Mouse (Mus musculus) embryonic facial prominence, embryonic 12.5 days (tissue): ENCODE data around the gene Glis2. TPM values are rescaled to one million over a fixed set of nuclear protein-coding genes. Genes with fewer than 3 reads are reported as not detected.
"Not testable (repeated sequence)": the region's sequence is repeated elsewhere in the genome, so short reads cannot be mapped to it uniquely, and the experiment has no call there.

Source experiments
- ATAC-seq: fragments of 200-750 bp; cut with Nextera tagmentation; 2 replicates; pipeline ENCODE4 v1.8.0; 2017; ENCODE audit not compliant: insufficient number of reproducible peaks, insufficient read depth, low FRiP score, low TSS enrichment
- H3K27ac ChIP-seq: fragments of 300-500 bp; sonication (generic); 2 replicates; pipeline ENCODE4 v1.5.1; 2016; ENCODE audit warnings: mild to moderate bottlenecking
- H3K27me3 ChIP-seq: fragments of 300-500 bp; sonication (generic); 2 replicates; pipeline ENCODE4 v1.6.1; 2016; ENCODE audit warnings: mild to moderate bottlenecking, moderate library complexity
- H3K36me3 ChIP-seq: fragments of 300-500 bp; sonication (generic); 2 replicates; pipeline ENCODE4 v1.6.1; 2016; ENCODE audit warnings: mild to moderate bottlenecking
- H3K4me1 ChIP-seq: fragments of 300-500 bp; sonication (generic); 2 replicates; pipeline ENCODE4 v1.6.1; 2016
- H3K4me2 ChIP-seq: fragments of 300-500 bp; sonication (generic); replicated peaks from 2 replicates; pipeline ENCODE4 v1.6.1; 2016; ENCODE audit warnings: mild to moderate bottlenecking, moderate library complexity
- H3K4me3 ChIP-seq: fragments of 300-500 bp; sonication (generic); 2 replicates; pipeline ENCODE4 v1.5.1; 2016; ENCODE audit warnings: mild to moderate bottlenecking
- H3K9ac ChIP-seq: fragments of 300-500 bp; sonication (generic); 2 replicates; pipeline ENCODE4 v1.6.1; 2016; ENCODE audit warnings: mild to moderate bottlenecking, moderate library complexity
- H3K9me3 ChIP-seq: fragments of 300-500 bp; sonication (generic); 2 replicates; pipeline ENCODE4 v1.6.1; 2016; ENCODE audit warnings: mild to moderate bottlenecking, moderate library complexity
- WGBS: fragments of 180-500 bp; shearing (Covaris S2); methylation state at CpG from one replicate; pipeline ENCODE4 v1.1.7; 2016; 5-methylcytosine and 5-hydroxymethylcytosine counted together
- polyA plus RNA-seq: library from polyadenylated mRNA; unstranded; fragments of >200 nt; fragmentation: Nextera tagmentation; extraction: Ambion mirVana; gene quantifications from 2 replicates; pipeline ENCODE4 v1.2.1, GENCODE M21; 2016

The Glis2 gene
- polyA plus RNA-seq, 1 experiment from 2014 or later, result 33.0 TPM

DNA sequence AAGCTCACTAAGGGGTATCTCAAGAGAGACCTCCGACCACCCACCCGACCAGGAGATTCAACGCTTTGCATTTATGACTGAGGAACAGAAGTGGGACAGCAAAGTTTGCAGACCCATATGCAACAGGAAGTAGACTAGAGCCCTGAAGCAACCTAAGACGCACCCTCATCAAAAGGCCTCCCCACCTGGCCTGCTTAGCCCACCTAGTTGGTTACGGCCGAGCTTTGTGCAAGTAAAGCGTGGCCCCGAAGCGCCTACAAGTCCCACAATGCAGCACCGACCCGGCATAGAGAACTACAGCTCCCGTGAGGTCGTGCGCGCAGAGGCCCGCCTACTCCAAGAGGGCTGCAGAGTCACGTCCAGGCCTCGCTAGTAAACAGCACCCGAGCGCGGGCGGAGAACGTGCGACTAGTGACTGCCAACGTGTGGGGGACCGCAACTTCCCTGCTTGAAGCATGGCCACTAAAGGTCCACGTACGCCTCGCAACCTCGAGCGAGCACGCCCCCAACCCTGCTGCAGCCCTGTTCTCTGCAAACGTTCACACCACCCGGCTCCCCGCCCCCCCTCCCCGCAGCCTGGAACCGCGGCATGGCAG lies 36.0 kb upstream of the Glis2 start:
- peak overlapping the region; percentile 77 for H3K9ac ChIP-seq
- under 1% methylated on average over 38 of the region's 38 CpGs for WGBS

DNA sequence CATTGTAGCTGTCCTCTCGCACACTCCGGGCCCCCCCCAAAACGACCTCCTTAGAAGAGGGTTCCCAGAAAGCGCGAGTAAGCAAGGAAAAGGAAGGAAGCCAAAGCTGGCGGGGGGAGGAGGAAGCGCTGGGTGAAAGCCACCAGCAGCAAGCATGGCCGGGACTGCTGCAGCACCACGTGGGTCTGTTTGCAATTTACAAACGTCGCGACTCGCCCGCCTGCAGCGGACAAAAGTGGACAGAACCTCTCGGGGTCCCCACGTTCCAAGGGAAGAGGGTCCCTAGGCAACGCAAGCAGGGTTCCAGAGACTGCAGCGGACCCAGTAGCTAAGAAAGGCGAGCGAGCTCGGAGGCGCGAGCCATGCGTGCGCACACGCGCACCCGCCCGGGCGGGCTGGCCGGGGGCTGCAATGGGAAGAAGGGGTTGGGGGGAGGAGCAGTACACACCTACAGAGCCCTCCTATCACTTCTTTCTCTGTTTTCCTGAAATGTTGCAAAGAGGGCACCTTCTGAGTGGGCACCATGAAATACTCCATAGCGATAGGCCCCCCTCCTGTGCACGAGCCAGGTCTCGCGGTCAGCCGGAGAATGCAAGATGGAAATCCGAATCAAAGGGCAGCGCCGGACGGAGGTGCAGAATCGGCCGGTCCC lies 35.4 kb upstream of the Glis2 start:
- Histone ChIP-seq H3K27me3 (no peaks in the 10 kb centered on the region), H3K27ac (peak overlapping the region; percentile 95), H3K36me3 (no peaks in the 10 kb centered on the region), H3K4me3 (peak overlapping the region; percentile 62), H3K9me3 (no peaks in the 10 kb centered on the region), H3K9ac (peak overlapping the region; percentile 77), H3K4me1 (peaks cover 21% of the 10 kb centered on the region), H3K4me2 (peak overlapping the region; percentile 76)
- ATAC-seq, result peak; percentile 10
- 1% methylated on average over 41 of the region's 43 CpGs for WGBS

More for the DNA sequence above, 36.0 kb upstream of the Glis2 start:
- Histone ChIP-seq H3K4me3 (peak overlapping the region; percentile 62), H3K9me3 (no peaks in the 10 kb centered on the region), H3K36me3 (no peaks in the 10 kb centered on the region), H3K4me2 (peak overlapping the region; percentile 76), H3K27me3 (no peaks in the 10 kb centered on the region), H3K27ac (peak overlapping the region; percentile 95), H3K4me1 (peaks cover 27% of the 10 kb centered on the region)
- ATAC-seq, result peak; percentile 90

DNA sequence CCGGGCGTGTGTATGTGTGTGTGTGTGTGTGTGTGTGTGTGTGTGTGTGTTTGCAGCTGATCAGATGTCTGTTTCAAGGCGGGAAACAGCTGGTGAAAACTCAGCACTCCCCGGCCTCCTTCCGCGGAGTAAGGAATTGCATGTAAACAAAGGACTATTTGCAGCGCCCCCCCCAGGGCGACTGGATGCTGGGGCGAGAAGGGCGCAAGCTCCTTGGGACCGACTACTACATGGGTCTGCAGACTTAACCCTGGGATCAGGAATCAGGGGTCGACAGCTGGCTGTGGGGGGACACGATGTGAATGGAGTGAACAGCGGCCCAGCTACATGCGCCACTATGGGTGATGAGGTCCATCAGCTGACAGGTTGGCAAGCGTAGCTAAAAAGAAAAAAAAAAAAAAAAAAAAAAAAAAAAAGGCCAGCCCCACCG lies 34.8 kb upstream of the Glis2 start, which contains the start of gene Tfap4:
TSS of gene Tfap4 (minus strand) at position 140 of the 430 bp plus-strand sequence.
- Histone ChIP-seq H3K27me3 (no peaks in the 10 kb centered on the region), H3K36me3 (no peaks in the 10 kb centered on the region), H3K9me3 (no peaks in the 10 kb centered on the region), H3K27ac (peak within 1 kb of the TSS; percentile 95), H3K4me1 (peaks cover 20% of the 10 kb centered on the region), H3K4me2 (peak within 1 kb of the TSS; percentile 76), H3K4me3 (peak within 1 kb of the TSS; percentile 62), H3K9ac (peak within 1 kb of the TSS; percentile 77)
- WGBS, result 1% methylated on average over 16 of the region's 17 CpGs
- peak; percentile 17; the same call in 1 of the 2 replicates for ATAC-seq

GRCm38 (mm10) chr16:4560145-4560952 lies 34.2 kb upstream of the Glis2 start:
- no peaks in the 10 kb centered on the region for H3K9me3 ChIP-seq
- peaks cover 20% of the 10 kb centered on the region for H3K4me1 ChIP-seq
- peak; percentile 70 for ATAC-seq
- peak overlapping the region; percentile 76 for H3K4me2 ChIP-seq
- H3K9ac ChIP-seq, result peak overlapping the region; percentile 25
- WGBS, result 1% methylated on average over 40 of the region's 43 CpGs
- no peaks in the 10 kb centered on the region for H3K27me3 ChIP-seq
- H3K36me3 ChIP-seq, result no peaks in the 10 kb centered on the region
- H3K4me3 ChIP-seq, result peak overlapping the region; percentile 62
- peak overlapping the region; percentile 95 for H3K27ac ChIP-seq

DNA sequence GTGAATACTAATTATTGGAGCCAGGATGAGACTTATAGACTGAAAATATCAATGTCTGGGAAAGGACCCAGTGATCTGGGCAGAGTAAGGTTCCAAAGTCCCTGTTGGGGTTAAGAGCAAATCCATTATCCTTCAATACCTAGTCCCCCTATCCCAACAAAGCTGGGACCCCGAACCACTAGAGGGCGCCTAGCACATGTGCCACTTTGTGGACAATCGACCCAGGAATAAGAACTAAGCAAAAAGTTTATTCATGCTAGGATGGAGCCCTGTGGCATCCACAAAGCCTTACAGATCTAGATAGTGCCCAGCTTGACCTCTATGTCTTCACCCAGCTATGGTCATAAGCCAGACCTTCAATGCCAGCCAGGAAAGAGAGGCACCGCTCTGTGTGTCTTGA lies 26.6 kb upstream of the Glis2 start:
- no peak for ATAC-seq
- H3K9ac ChIP-seq, result no peak overlapping the region
- H3K27ac ChIP-seq, result no peak overlapping the region
- H3K4me3 ChIP-seq, result no peak overlapping the region
- 15% methylated on average over 4 of the region's 4 CpGs for WGBS
- H3K36me3 ChIP-seq, result no peaks in the 10 kb centered on the region
- no peak overlapping the region for H3K4me2 ChIP-seq
- H3K9me3 ChIP-seq, result no peaks in the 10 kb centered on the region
- no peaks in the 10 kb centered on the region for H3K27me3 ChIP-seq
- H3K4me1 ChIP-seq, result peaks cover 14% of the 10 kb centered on the region

DNA sequence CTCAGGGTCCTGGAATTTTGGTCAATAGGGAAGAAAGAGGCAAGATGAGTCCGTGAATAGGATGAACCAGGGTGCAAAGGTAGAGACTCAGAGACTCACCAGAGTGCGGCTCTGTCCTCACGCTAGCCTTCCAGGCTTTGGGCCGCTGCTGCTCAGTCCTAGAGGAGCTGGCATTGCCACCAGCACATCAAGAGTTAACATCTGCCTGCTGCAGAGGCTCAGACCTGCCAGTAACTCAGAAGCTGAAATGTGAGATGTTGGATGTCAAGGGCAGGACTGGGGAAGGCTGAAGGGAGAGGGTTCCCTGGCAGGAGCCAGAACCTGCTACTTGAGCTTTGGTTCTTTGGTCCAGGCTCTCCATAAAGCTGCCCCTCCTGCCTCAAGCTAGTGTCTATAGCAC lies 23.8 kb upstream of the Glis2 start:
- WGBS, result 34% methylated on average over 4 of the region's 4 CpGs
- Histone ChIP-seq H3K9me3 (no peaks in the 10 kb centered on the region), H3K27ac (0 out of 2 replicates have a peak overlapping the region, but pooled peaks have one; percentile 54), H3K9ac (no peak overlapping the region), H3K4me3 (no peak overlapping the region), H3K36me3 (no peaks in the 10 kb centered on the region), H3K4me2 (no peak overlapping the region), H3K27me3 (no peaks in the 10 kb centered on the region), H3K4me1 (peaks cover 14% of the 10 kb centered on the region)
- peak; percentile 64; the same call in 1 of the 2 replicates for ATAC-seq

- H3K27me3 ChIP-seq, result no peaks in the 10 kb centered on the region
- no peaks in the 10 kb centered on the region for H3K9me3 ChIP-seq
- no peaks in the 10 kb centered on the region for H3K36me3 ChIP-seq
- no peak overlapping the region for H3K9ac ChIP-seq
- no peak for ATAC-seq
- H3K4me2 ChIP-seq, result no peak overlapping the region
- 25% methylated on average over 2 of the region's 2 CpGs for WGBS
- peaks cover 5% of the 10 kb centered on the region for H3K4me1 ChIP-seq
- no peak overlapping the region for H3K27ac ChIP-seq
- H3K4me3 ChIP-seq, result no peak overlapping the region
Measured at GRCm38 (mm10) chr16:4576038-4576437, 18.5 kb upstream of the Glis2 start.

DNA sequence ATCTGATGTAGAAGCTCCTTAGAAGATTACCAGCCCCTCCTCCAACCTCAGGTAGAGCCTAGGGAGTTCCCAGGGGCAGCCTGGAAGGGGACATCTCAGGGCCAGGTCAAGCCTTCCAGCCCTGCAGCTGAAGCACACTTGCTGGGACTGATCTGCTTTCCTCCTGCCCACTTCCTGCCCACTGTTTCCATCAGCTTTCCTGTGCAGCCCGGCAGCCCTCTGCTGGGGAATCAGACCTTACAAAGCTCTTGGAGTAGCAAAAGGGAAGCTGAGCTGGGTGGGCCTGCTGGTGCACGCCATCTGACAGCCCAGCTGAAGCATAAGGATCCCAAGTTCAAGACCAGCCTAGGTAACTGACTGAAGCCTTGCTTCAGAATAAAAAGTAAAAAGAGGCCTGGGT lies 17.6 kb upstream of the Glis2 start:
- Histone ChIP-seq H3K9ac (no peak overlapping the region), H3K27ac (no peak overlapping the region), H3K36me3 (no peaks in the 10 kb centered on the region), H3K4me1 (no peaks in the 10 kb centered on the region), H3K4me2 (no peak overlapping the region), H3K4me3 (no peak overlapping the region), H3K9me3 (no peaks in the 10 kb centered on the region), H3K27me3 (no peaks in the 10 kb centered on the region)
- ATAC-seq, result no peak
- 38% methylated on average over 2 of the region's 2 CpGs for WGBS

- Histone ChIP-seq H3K9ac (no peak overlapping the region), H3K4me2 (no peak overlapping the region), H3K9me3 (no peaks in the 10 kb centered on the region), H3K27me3 (no peaks in the 10 kb centered on the region), H3K27ac (no peak overlapping the region), H3K36me3 (no peaks in the 10 kb centered on the region), H3K4me3 (no peak overlapping the region), H3K4me1 (no peaks in the 10 kb centered on the region)
- ATAC-seq, result no peak
- 76% methylated on average over 7 of the region's 7 CpGs for WGBS
Measured at GRCm38 (mm10) chr16:4578630-4579029, 15.9 kb upstream of the Glis2 start.

- not testable (repeated sequence) for H3K36me3 ChIP-seq, H3K9ac ChIP-seq, H3K4me1 ChIP-seq, H3K9me3 ChIP-seq, ATAC-seq, H3K27ac ChIP-seq, H3K27me3 ChIP-seq, H3K4me3 ChIP-seq, H3K4me2 ChIP-seq
- 80% methylated on average over 4 of the region's 4 CpGs for WGBS
Measured at GRCm38 (mm10) chr16:4581179-4581578, 13.3 kb upstream of the Glis2 start.

DNA sequence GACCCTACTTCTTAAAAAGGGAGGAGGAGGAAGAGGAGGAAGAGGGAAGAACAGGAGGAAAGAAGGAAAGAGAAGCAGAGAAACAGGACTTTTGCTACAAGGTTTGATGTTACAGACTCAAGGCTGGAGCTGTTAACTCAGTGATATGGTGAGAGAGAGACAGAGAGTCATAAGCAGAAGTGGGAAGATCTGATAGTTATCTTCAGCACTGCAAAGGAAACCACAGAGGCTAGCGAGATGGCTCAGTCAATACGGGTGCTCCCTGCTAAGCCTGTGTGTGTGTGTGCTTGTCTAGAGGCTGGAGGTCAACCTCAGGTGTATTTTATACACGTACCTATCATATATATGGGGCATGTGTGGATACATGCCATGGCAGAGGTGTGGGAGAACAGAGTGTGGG lies 10.7 kb upstream of the Glis2 start:
- 88% methylated on average over 3 of the region's 3 CpGs for WGBS
- ATAC-seq, result no peak
- Histone ChIP-seq H3K36me3 (no peaks in the 10 kb centered on the region), H3K9ac (no peak overlapping the region), H3K9me3 (no peaks in the 10 kb centered on the region), H3K4me3 (no peak overlapping the region), H3K4me2 (no peak overlapping the region), H3K27me3 (no peaks in the 10 kb centered on the region), H3K27ac (no peak overlapping the region), H3K4me1 (peaks cover 16% of the 10 kb centered on the region)
